8 mouse cellular contexts compared by ENCODE assay signal in genomic region chr5:124482436-124482965, GRCm38 (mm10). TPM values are rescaled to one million over a fixed set of nuclear protein-coding genes. Genes with fewer than 3 reads are reported as not detected.
DNase-seq lines count a peak whose midpoint lies in the region; ATAC-seq and TF ChIP-seq lines count a peak whose summit lies in the region.

No protein-coding gene starts in this region.

- H3K4me3 ChIP-seq in G1E (ENCODE audit: low read depth, low read length): peak overlapping the region; percentile 79
- H3K4me3 ChIP-seq in forebrain, embryonic 11.5 days (ENCODE audit: low read depth, low read length): peak overlapping the region; percentile 68
- H3K4me3 ChIP-seq in hindbrain, postnatal 0 days (ENCODE audit: low read length): peak overlapping the region; percentile 68
- peak overlapping the region; percentile 61 for H3K4me3 ChIP-seq in lung, embryonic 15.5 days

- peaks cover 28% of the 10 kb centered on the region for H3K36me3 ChIP-seq in G1E (replicated peaks)
- no peaks in the 10 kb centered on the region for H3K36me3 ChIP-seq in forebrain, embryonic 11.5 days (ENCODE audit: control insufficient read depth, insufficient read depth, low read length)
- H3K36me3 ChIP-seq in hindbrain, postnatal 0 days (ENCODE audit: insufficient read depth, low read length): no peaks in the 10 kb centered on the region
- H3K36me3 ChIP-seq in lung, embryonic 15.5 days: no peaks in the 10 kb centered on the region

- peaks cover 40% of the 10 kb centered on the region for H3K4me1 ChIP-seq in G1E (ENCODE audit: insufficient read depth, low read depth, low read length)
- H3K4me1 ChIP-seq in forebrain, embryonic 11.5 days (replicated peaks; ENCODE audit: control insufficient read depth, insufficient read depth, low read length): 0 out of 2 replicates have a peak, but pooled peaks cover 2% of the 10 kb centered on the region
- H3K4me1 ChIP-seq in hindbrain, postnatal 0 days (ENCODE audit: insufficient read depth, low read length): peaks cover 5% of the 10 kb centered on the region
- peaks cover 20% of the 10 kb centered on the region for H3K4me1 ChIP-seq in lung, embryonic 15.5 days

- no peaks in the 10 kb centered on the region for H3K9me3 ChIP-seq in G1E (replicated peaks)
- no peaks in the 10 kb centered on the region for H3K9me3 ChIP-seq in forebrain, embryonic 11.5 days (ENCODE audit: control insufficient read depth, low read length)
- H3K9me3 ChIP-seq in hindbrain, postnatal 0 days (ENCODE audit: low read length): no peaks in the 10 kb centered on the region
- H3K9me3 ChIP-seq in lung, embryonic 15.5 days: no peaks in the 10 kb centered on the region

- 5% methylated on average over 13 of the region's 13 CpGs for WGBS in forebrain, embryonic 11.5 days
- 8% methylated on average over 13 of the region's 13 CpGs for WGBS in hindbrain, postnatal 0 days
- WGBS in lung, embryonic 15.5 days: 4% methylated on average over 13 of the region's 13 CpGs

- peak overlapping the region; percentile 98 for H3K27ac ChIP-seq in forebrain, embryonic 11.5 days (ENCODE audit: low read depth, low read length)
- peak overlapping the region; percentile 98 for H3K27ac ChIP-seq in hindbrain, postnatal 0 days
- H3K27ac ChIP-seq in lung, embryonic 15.5 days: peak overlapping the region; percentile 100

- intact Hi-C loops in heart, postnatal 25 days (cut with DNase I): loop anchor here (5.0 kb wide), 2 partner anchors 35 to 55 kb away; no protein-coding TSS in a partner anchor

- peak; percentile 92 for DNase-seq in heart, adult 11 months
- DNase-seq in heart, postnatal 25 days (ENCODE audit: low spot score): no peak
- no peak for DNase-seq in G1E (ENCODE audit: low spot score)
- DNase-seq in forebrain, embryonic 11.5 days (ENCODE audit: low spot score): peak; percentile 57
- no peak for DNase-seq in hindbrain, postnatal 0 days (ENCODE audit: low spot score)
- peak; percentile 61 for DNase-seq in yolk sac, embryonic 10.5 days (ENCODE audit: low spot score)
- no peak for DNase-seq in layer of hippocampus, adult 9-10 months (ENCODE audit: low spot score)

- peak overlapping the region; percentile 90 for H3K9ac ChIP-seq in forebrain, embryonic 11.5 days (ENCODE audit: low read length)
- peak overlapping the region; percentile 70 for H3K9ac ChIP-seq in hindbrain, postnatal 0 days (replicated peaks; ENCODE audit: low read length)
- peak overlapping the region; percentile 85 for H3K9ac ChIP-seq in lung, embryonic 15.5 days

- H3K4me2 ChIP-seq in forebrain, embryonic 11.5 days (ENCODE audit: low read depth, low read length, severe bottlenecking): peak overlapping the region; percentile 75
- peak overlapping the region; percentile 79 for H3K4me2 ChIP-seq in hindbrain, postnatal 0 days (ENCODE audit: low read depth, low read length)
- peak overlapping the region; percentile 77 for H3K4me2 ChIP-seq in lung, embryonic 15.5 days

- ATAC-seq in G1E (ENCODE audit: extremely low read depth, insufficient number of reproducible peaks, low FRiP score, poor library complexity, severe bottlenecking): no peak
- no peak for ATAC-seq in forebrain, embryonic 11.5 days (replicated peaks; ENCODE audit: low FRiP score)
- no peak for ATAC-seq in hindbrain, postnatal 0 days
- ATAC-seq in lung, embryonic 15.5 days (ENCODE audit: borderline replicate concordance, extremely low read depth, low FRiP score, low TSS enrichment): no peak

- TF ChIP-seq CTCF in G1E (IDR thresholded peaks at IDR 0.05; ENCODE audit: low read depth, low read length): no peak
- TF ChIP-seq CTCF in hindbrain, postnatal 0 days (IDR thresholded peaks at IDR 0.05; ENCODE audit: low read depth): no peak

- no peaks in the 10 kb centered on the region for H3K27me3 ChIP-seq in G1E (ENCODE audit: insufficient read depth, low read length)
- H3K27me3 ChIP-seq in forebrain, embryonic 11.5 days (ENCODE audit: control insufficient read depth, insufficient read depth, low read length): no peaks in the 10 kb centered on the region
- no peaks in the 10 kb centered on the region for H3K27me3 ChIP-seq in hindbrain, postnatal 0 days (ENCODE audit: insufficient read depth, low read length)
- no peaks in the 10 kb centered on the region for H3K27me3 ChIP-seq in lung, embryonic 15.5 days

RNA-seq across cellular contexts. Expression of gene Snrnp35, which starts 0.4 kb away (rescaled TPM):
- 10 to 100 TPM; 10.0 to 12.7 TPM for total RNA-seq in heart, postnatal 25 days (2021)
- total RNA-seq in G1E (2014; fragmentation: Nextera tagmentation): 8.1 and 10.2 TPM in 2 replicates
- 9.8 and 10.1 TPM in 2 replicates for total RNA-seq in G1E (2017)
- 24.4 and 26.6 TPM in 2 replicates for polyA plus RNA-seq in G1E (2012)
- polyA plus RNA-seq in forebrain, embryonic 11.5 days (2014; fragmentation: Nextera tagmentation; extraction: Ambion mirVana): 14.3 and 17.3 TPM in 2 replicates
- total RNA-seq in hindbrain, postnatal 0 days (2014; rRNA removed): 4.0 and 17.2 TPM in 2 replicates
- 13.9 and 17.3 TPM in 2 replicates for polyA plus RNA-seq in hindbrain, postnatal 0 days (2015; fragmentation: Nextera tagmentation; extraction: Ambion mirVana)
- polyA plus RNA-seq in lung, embryonic 15.5 days (2015; fragmentation: Nextera tagmentation; extraction: Ambion mirVana): 25.3 and 26.5 TPM in 2 replicates

RNA-seq across cellular contexts. Expression of gene Rilpl2, which starts 4.3 kb away (rescaled TPM):
- total RNA-seq in heart, postnatal 25 days (2021): 1 to 10 TPM; 7.9 to 9.4 TPM
- total RNA-seq in G1E (2014; fragmentation: Nextera tagmentation) (7.8 and 10.5 TPM in 2 replicates), G1E (2017) (17.3 and 21.4 TPM in 2 replicates)
- 28.3 and 30.3 TPM in 2 replicates for polyA plus RNA-seq in G1E (2012)
- polyA plus RNA-seq in forebrain, embryonic 11.5 days (2014; fragmentation: Nextera tagmentation; extraction: Ambion mirVana): 20.7 and 22.1 TPM in 2 replicates
- total RNA-seq in hindbrain, postnatal 0 days (2014; rRNA removed): 25.6 and 38.8 TPM in 2 replicates
- 33.2 and 34.8 TPM in 2 replicates for polyA plus RNA-seq in hindbrain, postnatal 0 days (2015; fragmentation: Nextera tagmentation; extraction: Ambion mirVana)
- 31.4 and 31.7 TPM in 2 replicates for polyA plus RNA-seq in lung, embryonic 15.5 days (2015; fragmentation: Nextera tagmentation; extraction: Ambion mirVana)

RNA-seq across cellular contexts. Expression of gene Kmt5a, which starts 42.8 kb away (rescaled TPM):
- 100 to 1,000 TPM; 221 to 226 TPM for total RNA-seq in heart, postnatal 25 days (2021)
- 504 and 585 TPM in 2 replicates for total RNA-seq in G1E (2014; fragmentation: Nextera tagmentation)
- 85.1 and 91.8 TPM in 2 replicates for total RNA-seq in G1E (2017)
- polyA plus RNA-seq in G1E (2012): 293 and 320 TPM in 2 replicates
- polyA plus RNA-seq in forebrain, embryonic 11.5 days (2014; fragmentation: Nextera tagmentation; extraction: Ambion mirVana): 120 and 133 TPM in 2 replicates
- total RNA-seq in hindbrain, postnatal 0 days (2014; rRNA removed): 28.0 and 48.5 TPM in 2 replicates
- 17.2 and 20.5 TPM in 2 replicates for polyA plus RNA-seq in hindbrain, postnatal 0 days (2015; fragmentation: Nextera tagmentation; extraction: Ambion mirVana)
- polyA plus RNA-seq in lung, embryonic 15.5 days (2015; fragmentation: Nextera tagmentation; extraction: Ambion mirVana): 59.8 and 61.3 TPM in 2 replicates

RNA-seq across cellular contexts. Expression of gene Rilpl1, which starts 48.7 kb away (rescaled TPM):
- total RNA-seq in heart, postnatal 25 days (2021): 100 to 1,000 TPM; 191 to 222 TPM
- 0.38 TPM in 1 of 2 replicates, not detected in the other for total RNA-seq in G1E (2014; fragmentation: Nextera tagmentation)
- total RNA-seq in G1E (2017): 0.98 and 0.99 TPM in 2 replicates
- polyA plus RNA-seq in G1E (2012): 0.41 and 0.52 TPM in 2 replicates
- polyA plus RNA-seq in forebrain, embryonic 11.5 days (2014; fragmentation: Nextera tagmentation; extraction: Ambion mirVana): 21.6 and 24.1 TPM in 2 replicates
- total RNA-seq in hindbrain, postnatal 0 days (2014; rRNA removed): 10.4 and 12.4 TPM in 2 replicates
- 13.3 and 13.5 TPM in 2 replicates for polyA plus RNA-seq in hindbrain, postnatal 0 days (2015; fragmentation: Nextera tagmentation; extraction: Ambion mirVana)
- 20.7 and 20.8 TPM in 2 replicates for polyA plus RNA-seq in lung, embryonic 15.5 days (2015; fragmentation: Nextera tagmentation; extraction: Ambion mirVana)

RNA-seq across cellular contexts. Expression of gene Sbno1, which starts 56.7 kb away (rescaled TPM):
- 10 to 100 TPM; 63.9 to 68.9 TPM for total RNA-seq in heart, postnatal 25 days (2021)
- 260 and 302 TPM in 2 replicates for total RNA-seq in G1E (2014; fragmentation: Nextera tagmentation)
- 181 and 221 TPM in 2 replicates for total RNA-seq in G1E (2017)
- polyA plus RNA-seq in G1E (2012): 23.1 and 29.5 TPM in 2 replicates
- 87.3 and 92.8 TPM in 2 replicates for polyA plus RNA-seq in forebrain, embryonic 11.5 days (2014; fragmentation: Nextera tagmentation; extraction: Ambion mirVana)
- 30.4 and 35.9 TPM in 2 replicates for total RNA-seq in hindbrain, postnatal 0 days (2014; rRNA removed)
- 71.0 and 73.6 TPM in 2 replicates for polyA plus RNA-seq in hindbrain, postnatal 0 days (2015; fragmentation: Nextera tagmentation; extraction: Ambion mirVana)
- polyA plus RNA-seq in lung, embryonic 15.5 days (2015; fragmentation: Nextera tagmentation; extraction: Ambion mirVana): 74.7 and 80.3 TPM in 2 replicates

Comparison
In these comparisons a context has a peak if more than half of its experiments do, and no peak if none do; other contexts are left out.
1. DNase-seq: peak in heart, adult 11 months (single experiment), forebrain, embryonic 11.5 days (single experiment) and yolk sac, embryonic 10.5 days (single experiment); none in heart, postnatal 25 days (single experiment), G1E (single experiment), hindbrain, postnatal 0 days (single experiment) and layer of hippocampus, adult 9-10 months (single experiment).
2. Peak in every context shown above with its lines, with median percentiles within 50 percentile points of each other: H3K4me3 ChIP-seq, H3K27ac ChIP-seq, H3K4me2 ChIP-seq and H3K9ac ChIP-seq.